Mouse (Mus musculus) neural tube, embryonic 15.5 days (tissue): Measurements from ENCODE around the gene Utp14a. TPM values are rescaled to one million over a fixed set of nuclear protein-coding genes. Genes with fewer than 3 reads are reported as not detected.

Experiments used
- ATAC-seq: fragments of 200-750 bp; cut with Nextera tagmentation; 2 replicates; pipeline ENCODE4 v1.8.0; 2017; ENCODE audit warnings: mild to moderate bottlenecking, moderate TSS enrichment, moderate library complexity; ENCODE audit not compliant: low FRiP score
- H3K27ac ChIP-seq: fragments of 300-500 bp; sonication (generic); replicated peaks from 2 replicates; pipeline ENCODE4 v1.5.1; 2015; ENCODE audit warnings: mild to moderate bottlenecking, inconsistent platforms
- H3K27me3 ChIP-seq: fragments of 300-500 bp; sonication (generic); replicated peaks from 2 replicates; pipeline ENCODE4 v1.6.1; 2015; ENCODE audit warnings: inconsistent platforms
- H3K36me3 ChIP-seq: fragments of 300-500 bp; sonication (generic); 2 replicates; pipeline ENCODE4 v1.6.1; 2015; ENCODE audit warnings: inconsistent platforms
- H3K4me1 ChIP-seq: fragments of 300-500 bp; sonication (generic); 2 replicates; pipeline ENCODE4 v1.6.1; 2015; ENCODE audit warnings: inconsistent platforms
- H3K4me2 ChIP-seq: fragments of 300-500 bp; sonication (generic); 2 replicates; pipeline ENCODE4 v1.6.1; 2015; ENCODE audit warnings: inconsistent platforms, mild to moderate bottlenecking, moderate library complexity
- H3K4me3 ChIP-seq: fragments of 300-500 bp; sonication (generic); replicated peaks from 2 replicates; pipeline ENCODE4 v1.5.1; 2015; ENCODE audit warnings: mild to moderate bottlenecking, inconsistent platforms
- H3K9ac ChIP-seq: fragments of 300-500 bp; sonication (generic); replicated peaks from 2 replicates; pipeline ENCODE4 v1.6.1; 2015; ENCODE audit warnings: mild to moderate bottlenecking, inconsistent platforms
- H3K9me3 ChIP-seq: fragments of 300-500 bp; sonication (generic); replicated peaks from 2 replicates; pipeline ENCODE4 v1.6.1; 2016; ENCODE audit warnings: inconsistent platforms
- WGBS: fragments of 180-500 bp; shearing (Covaris S2); methylation state at CpG from one replicate; pipeline ENCODE4 v1.1.7; 2015; ENCODE audit warnings: mixed read lengths; 5-methylcytosine and 5-hydroxymethylcytosine counted together
- polyA plus RNA-seq: library from polyadenylated mRNA; unstranded; fragments of >200 nt; fragmentation: Nextera tagmentation; extraction: Ambion mirVana; gene quantifications from 2 replicates; pipeline ENCODE4 v1.2.1, GENCODE M21; 2015

Utp14a gene
- polyA plus RNA-seq, 1 experiment from 2014 or later, result 15.7 TPM

DNA sequence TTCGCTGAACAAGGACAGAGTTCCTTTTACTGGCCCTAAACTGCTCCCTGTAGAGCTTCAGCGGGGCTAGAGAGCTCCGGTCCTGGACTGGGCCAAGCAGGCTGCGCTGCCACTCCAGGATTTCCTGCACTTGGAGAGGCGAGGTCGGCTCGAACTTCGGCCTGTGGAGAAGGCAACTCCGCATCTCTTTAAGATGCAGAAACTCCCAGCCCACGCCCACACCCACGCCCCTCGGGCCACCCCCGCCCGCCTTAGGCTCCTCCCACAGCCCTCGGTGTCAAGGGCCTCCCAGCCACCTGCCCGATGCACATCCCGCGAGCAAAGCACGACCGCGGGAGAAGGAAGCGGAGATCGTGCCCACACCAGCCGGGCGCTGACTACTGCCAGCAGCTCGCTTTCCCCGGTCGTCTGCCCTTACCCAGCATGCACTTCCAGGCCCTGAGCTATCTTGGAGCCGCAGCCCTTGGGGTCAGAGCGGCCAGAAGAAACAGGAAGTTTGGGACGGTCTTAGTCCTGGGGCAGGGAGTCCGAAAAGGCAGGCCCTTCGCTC lies 57.9 kb downstream of the Utp14a start:
- Histone ChIP-seq H3K36me3 (no peaks in the 10 kb centered on the region), H3K4me1 (peaks cover 10% of the 10 kb centered on the region), H3K27ac (no peak overlapping the region), H3K4me2 (peak overlapping the region; percentile 67), H3K4me3 (peak overlapping the region; percentile 47), H3K9ac (peak overlapping the region; percentile 20; the same call in 1 of the 2 replicates), H3K27me3 (peaks cover 9% of the 10 kb centered on the region; the same call in 1 of the 2 replicates), H3K9me3 (no peaks in the 10 kb centered on the region)
- peak; percentile 73; the same call in 1 of the 2 replicates for ATAC-seq
- whole genome bisulfite sequencing, result 17% methylated on average over 32 of the region's 33 CpGs

DNA sequence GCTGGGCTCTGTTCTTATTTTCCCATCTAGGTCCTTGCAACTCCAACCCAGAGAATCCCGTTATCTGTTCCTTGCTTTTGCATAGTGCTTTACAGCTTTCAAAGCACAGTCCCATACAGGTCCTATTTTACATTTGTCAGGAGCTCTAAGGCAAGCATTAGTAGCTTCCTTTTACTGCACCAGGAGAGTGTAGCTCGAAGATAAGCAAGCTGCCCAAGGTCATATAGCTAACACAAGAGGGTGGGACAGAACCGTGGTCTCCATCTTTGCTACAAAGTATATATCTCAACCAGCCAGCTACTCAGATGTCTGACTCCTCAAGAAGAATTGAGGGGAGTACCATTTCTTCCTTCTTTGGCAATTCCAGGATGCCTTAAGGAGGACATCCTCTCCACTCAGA lies 60.8 kb downstream of the Utp14a start:
- 52% methylated on average over 3 of the region's 3 CpGs for WGBS
- ATAC-seq, result no peak

DNA sequence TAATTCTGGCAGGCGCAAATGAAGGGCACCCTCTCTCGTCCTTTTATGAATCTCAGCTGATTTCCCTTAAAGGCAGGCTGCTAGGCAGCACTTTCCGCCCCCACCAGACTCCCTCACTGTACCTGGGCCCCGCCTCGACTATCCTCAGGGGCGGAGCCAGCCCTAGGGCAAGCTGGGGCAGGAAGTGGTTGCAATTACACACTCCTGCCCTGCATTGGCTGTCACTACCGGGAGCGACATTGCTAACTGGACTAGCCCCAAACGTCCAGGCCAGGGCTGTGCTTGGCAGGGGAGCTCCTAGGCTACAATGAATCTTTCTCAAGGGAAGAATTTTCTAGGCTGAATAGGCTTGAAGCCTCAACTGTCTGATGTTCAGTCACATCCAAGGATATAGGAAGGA lies 61.5 kb downstream of the Utp14a start:
- no peak overlapping the region for H3K9ac ChIP-seq
- H3K27me3 ChIP-seq, result peaks cover 9% of the 10 kb centered on the region; the same call in 1 of the 2 replicates
- H3K4me1 ChIP-seq, result peaks cover 4% of the 10 kb centered on the region; the same call in 1 of the 2 replicates
- WGBS, result 32% methylated on average over 9 of the region's 9 CpGs
- H3K36me3 ChIP-seq, result no peaks in the 10 kb centered on the region
- ATAC-seq, result no peak
- no peaks in the 10 kb centered on the region for H3K9me3 ChIP-seq
- no peak overlapping the region for H3K27ac ChIP-seq
- no peak overlapping the region for H3K4me2 ChIP-seq
- H3K4me3 ChIP-seq, result no peak overlapping the region

More for the DNA sequence above, 60.8 kb downstream of the Utp14a start:
- H3K4me2 ChIP-seq, result no peak overlapping the region
- H3K36me3 ChIP-seq, result no peaks in the 10 kb centered on the region
- peaks cover 4% of the 10 kb centered on the region; the same call in 1 of the 2 replicates for H3K4me1 ChIP-seq
- H3K9ac ChIP-seq, result no peak overlapping the region
- peaks cover 9% of the 10 kb centered on the region; the same call in 1 of the 2 replicates for H3K27me3 ChIP-seq
- no peak overlapping the region for H3K27ac ChIP-seq
- H3K4me3 ChIP-seq, result no peak overlapping the region
- no peaks in the 10 kb centered on the region for H3K9me3 ChIP-seq

Other genes starting within 250 kb of the Utp14a start
- gene Apln, start 222.0 kb upstream of the Utp14a start, polyA plus RNA-seq, result 2.6 and 3.6 TPM in 2 replicates
- gene Xpnpep2, start 148.1 kb upstream of the Utp14a start, polyA plus RNA-seq, result 0.31 and 0.54 TPM in 2 replicates
- 1.1 and 18.9 TPM in 2 replicates for gene Sash3, start 110.4 kb upstream of the Utp14a start, polyA plus RNA-seq
- gene Zdhhc9, start 48.0 kb upstream of the Utp14a start, polyA plus RNA-seq, result 8.7 and 9.1 TPM in 2 replicates
- gene Bcorl1, start 84.5 kb downstream of the Utp14a start, polyA plus RNA-seq, result 5.1 and 7.2 TPM in 2 replicates
- gene Elf4, start 206.3 kb downstream of the Utp14a start, polyA plus RNA-seq, result 0.74 and 2.5 TPM in 2 replicates